Mouse (Mus musculus) 416B (cell line): ENCODE results near the gene Tmub1.

Source experiments
- DNase-seq: peaks from one replicate; pipeline ENCODE4 v3.0.0; 2011; ENCODE audit warnings: low read depth

The Tmub1 gene

DNA sequence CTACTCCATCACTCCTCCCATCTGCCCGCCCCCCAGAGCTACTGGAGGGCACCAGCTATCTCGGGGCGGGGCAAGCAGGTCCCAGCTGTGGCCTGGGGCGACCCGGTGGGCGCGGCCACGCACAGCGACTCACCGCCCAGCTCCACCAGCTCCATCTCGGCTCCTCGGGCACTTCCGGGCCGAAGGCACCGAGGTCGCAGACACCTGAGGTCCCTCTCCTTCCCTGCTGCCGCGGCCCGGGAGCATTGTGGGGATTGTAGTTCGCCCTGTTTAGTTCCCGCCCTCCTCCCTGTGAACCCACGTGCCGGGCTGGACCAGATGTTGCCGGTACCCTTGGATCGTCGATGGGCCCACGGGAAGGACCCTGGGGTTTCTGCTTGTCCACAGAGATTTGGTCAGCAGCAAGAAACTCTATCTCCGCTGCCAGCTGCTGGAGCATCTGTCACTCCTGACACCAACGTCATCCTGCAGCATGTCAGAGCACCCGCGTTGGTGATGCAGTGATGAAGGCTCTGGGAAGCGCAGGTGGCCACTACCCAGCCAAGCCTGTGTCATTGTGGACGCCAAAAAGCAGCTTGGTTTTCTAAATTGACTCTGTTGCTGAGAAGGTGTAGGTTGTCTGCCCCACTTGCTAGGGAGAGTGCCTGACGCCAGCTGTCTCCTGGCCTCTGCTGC lies at the start of gene Tmub1:
Gene Tmub1 (minus strand): TSS at position 231 of the 675 bp plus-strand sequence.
- DNase-seq, result peak; percentile 88

DNA sequence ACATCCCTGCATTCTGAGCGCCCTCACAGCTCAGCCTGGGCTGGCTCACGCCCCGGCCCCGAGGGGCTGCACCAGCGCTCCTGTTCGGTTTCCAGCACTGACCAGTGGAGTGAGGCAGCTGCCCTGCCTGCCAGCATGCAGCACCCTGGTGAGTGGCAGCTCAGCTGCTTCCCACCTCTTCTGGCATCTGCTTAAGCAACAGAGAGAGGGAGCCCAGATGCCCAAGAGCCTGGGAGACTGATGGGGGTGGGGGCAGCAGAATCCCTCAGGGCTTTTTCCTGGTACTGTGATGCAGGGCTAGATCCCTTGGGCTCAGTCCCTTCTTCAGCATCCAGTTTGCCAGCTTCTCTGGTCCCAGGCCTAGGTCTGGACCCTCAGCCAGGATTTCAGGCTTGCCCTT lies 49.1 kb upstream of the Tmub1 start:
- no peak for DNase-seq

DNA sequence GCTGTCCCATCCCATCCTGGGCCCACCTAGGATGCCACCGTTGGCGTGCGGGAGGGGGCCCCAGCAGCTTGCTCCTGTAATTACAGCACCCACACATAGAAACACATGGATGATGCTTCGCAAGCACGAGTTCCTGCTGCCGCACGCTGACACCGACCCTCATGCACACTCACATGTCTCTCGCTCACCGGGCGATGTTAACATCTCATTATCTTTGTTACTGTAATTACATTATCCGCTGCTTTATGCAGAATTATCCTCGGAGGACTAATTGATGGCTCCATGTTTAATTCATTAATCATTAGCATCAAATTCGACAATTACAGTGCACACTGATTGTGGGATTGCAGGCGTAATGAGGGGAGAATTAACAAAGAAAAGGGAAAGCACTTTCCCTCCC lies 47.4 kb upstream of the Tmub1 start:
- DNase-seq, result no peak

DNA sequence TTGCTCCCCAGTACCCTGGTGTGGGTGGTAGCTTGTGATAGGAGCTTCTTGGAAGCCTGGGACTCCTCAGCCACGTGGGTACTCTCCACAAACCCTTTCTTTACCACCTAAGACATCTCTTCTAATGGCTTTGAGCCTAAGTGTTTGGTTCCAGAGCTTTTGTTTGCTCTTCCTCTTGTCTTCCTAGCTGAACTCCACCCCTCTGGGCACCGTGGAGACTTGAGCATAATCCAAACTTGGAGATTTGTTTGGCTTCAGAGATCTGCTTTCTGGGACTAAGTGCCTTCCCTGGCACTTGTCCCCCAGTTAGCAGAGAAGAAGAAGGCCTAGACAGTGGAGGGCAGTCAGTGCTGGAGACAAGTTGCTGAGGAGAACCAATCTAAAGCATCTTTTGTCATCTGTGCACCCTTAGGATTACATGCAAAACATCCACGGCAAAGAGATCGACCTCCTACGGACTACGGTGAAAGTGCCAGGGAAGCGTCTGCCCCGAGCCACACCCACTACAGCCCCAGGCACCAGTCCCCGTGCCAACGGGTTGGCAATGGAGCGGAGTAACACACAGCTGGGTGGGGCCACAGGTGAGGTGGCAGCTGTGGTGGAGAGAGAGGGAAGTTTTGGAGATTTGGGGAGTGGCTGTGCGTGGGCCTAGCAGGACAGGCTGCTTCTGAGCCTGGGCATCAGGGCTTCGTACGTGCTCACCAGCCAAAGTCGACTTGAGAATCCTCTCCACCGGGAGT lies 45.1 kb upstream of the Tmub1 start:
- no peak for DNase-seq

DNA sequence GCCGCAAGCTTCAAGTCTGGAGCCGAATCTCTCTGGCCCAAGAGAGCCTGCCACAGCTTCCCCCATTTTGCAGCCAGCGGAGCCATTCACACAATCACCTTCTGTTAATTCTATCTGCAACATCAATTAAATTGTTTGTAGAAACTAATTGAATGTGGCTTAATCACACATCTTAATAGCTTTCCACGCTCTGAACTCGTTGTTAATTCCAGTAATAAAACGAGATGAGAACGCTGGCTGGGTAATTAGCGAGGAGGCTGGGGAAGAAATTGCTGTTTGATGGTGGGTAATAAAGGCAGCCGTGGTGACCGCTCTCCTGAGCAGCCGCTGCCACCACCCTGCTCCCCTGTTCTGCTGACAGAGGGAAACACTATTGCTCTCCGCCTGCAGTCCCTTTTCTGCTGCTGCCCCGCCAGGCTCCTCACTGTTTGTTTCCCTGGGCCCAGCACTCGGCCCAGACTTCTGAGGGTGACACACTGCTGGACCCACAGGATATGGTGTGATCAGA lies 42.8 kb upstream of the Tmub1 start:
- DNase-seq, result no peak

DNA sequence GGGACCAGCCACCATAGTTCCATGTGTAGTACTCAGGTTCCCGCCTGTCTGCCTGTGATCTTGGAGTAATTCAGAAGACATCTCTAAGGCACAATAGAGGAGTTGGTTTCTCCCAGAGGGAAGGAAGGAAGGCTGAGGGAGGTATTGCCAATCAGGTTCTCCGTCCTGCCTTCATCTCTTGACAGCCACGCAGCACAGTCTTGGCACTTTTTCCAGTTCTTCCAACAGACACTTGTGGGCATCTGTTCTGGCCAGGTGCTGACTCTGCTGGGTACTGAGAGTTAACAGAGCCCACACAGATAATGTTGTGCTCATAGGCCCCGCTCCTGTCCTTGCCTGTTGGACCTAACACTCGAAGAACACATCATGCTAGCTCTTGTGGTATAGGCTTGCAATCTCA lies 39.1 kb upstream of the Tmub1 start:
- no peak for DNase-seq

DNA sequence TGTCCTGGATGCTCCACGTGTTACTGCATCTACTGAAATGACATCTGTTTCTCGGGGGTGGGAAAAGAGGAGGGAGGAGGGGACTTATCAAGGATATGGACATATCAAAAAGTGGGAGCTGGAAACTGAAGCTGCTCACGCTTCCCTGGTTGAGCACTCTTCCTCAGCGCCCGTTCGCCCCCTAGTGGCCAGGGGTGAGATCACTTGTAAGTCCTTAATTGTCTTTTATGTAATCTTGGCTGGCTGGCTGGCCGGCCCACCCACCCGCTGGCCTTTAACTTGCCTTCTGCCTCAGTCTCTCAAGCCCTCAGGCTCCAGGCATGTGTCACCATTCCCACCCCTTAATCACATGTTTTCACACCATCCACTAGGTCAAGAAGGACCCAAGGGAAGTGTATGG lies 38.4 kb upstream of the Tmub1 start:
- peak; percentile 79 for DNase-seq

DNA sequence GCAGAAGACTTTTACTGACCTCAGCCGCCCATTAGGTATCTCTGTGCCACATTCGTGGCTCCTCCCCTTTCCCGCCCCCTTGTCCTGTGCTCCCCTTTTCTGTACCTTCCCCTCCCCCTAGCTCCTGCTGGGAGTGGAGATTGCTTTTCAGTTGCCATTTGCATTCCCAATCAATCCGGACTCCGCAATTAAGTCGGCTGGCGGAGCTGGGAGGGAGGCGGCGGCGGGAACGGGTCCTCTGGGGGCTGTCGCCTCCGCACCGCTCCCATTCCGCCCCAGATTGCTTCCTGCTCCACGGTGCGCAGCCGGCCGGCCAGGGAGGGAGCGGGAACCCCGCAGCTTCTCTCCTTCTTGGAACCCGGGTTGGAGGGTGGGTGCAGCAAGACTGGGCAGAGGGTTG lies 37.3 kb upstream of the Tmub1 start:
- no peak for DNase-seq

DNA sequence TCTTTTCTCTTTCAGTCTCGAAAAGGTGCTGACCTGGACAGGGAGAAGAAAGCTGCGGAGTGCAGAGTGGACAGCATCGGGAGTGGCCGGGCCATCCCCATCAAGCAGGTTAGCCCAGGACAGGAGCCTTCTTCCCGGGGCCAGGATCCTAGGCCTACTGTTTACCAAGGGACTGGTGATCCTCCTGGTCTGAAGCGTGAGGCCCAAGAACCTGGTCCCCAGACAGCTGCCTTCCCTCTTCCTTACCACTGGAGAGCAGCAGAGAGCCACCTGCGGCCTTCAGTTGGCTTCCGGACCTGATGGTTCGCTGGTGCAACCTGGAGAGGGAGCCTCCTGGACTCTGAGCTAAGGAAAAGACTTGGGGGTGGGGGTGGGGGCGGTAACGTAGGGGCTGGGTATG lies 35.7 kb upstream of the Tmub1 start:
- DNase-seq, result peak; percentile 59

DNA sequence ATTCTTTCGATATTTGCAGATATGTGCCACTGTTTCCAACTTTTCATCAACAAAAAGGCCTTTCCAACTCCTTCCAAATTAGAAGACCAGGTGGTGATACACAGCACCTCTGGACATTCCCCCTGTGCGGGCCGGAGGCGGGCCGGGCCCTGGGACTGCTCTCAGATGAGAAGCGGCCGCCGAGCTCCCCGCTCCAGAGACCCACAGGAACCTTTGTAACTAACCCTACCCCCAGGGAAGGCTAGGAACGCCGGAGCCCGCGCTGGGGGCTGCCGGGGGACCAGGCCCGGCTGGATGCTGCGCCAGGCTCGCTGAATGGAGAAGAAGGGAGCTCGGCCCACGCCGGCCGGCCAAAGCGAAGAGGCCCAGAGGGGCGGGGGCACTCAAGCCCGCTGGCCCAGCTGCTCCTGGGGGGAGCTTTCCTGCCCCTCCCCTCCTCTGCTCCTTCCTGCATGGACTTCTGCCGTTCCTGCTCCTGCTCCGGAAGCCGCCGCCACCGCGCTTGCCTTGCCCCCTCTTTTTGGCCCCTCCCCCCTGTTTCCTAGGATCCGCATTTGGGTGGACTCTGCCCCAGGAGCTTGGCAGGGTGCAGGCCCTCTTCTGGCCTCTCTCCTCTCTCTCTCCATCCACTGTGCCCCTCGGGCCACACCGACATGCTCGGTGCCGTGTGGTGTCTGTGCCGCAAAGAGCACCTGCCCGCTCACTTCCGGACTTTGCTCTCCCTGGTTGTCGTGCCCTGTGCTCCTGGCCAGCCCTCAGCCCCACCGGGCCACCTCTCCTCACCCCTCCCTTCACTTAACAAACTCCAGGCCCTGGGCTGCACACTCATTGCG lies 34.8 kb upstream of the Tmub1 start:
- no peak for DNase-seq

DNA sequence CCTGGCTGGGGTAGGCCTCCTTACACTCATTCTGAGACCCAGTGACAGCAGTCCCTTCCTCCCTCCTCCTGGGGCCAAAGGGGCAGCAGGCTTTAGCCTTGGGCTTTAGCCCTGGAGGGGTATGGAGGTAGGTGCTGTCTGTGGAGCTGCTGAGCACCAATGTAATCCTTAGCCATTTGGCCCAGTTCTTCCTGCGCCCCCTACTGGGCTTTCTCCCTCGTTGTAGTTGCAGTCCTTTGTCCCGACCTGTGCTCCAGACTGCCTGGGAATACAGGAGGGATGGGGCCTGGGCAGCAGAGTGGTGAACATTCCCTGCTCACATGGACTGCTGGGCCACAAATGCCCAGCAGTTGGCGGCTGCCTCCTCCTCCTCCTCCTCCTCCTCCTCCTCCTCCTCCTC lies 34.0 kb upstream of the Tmub1 start:
- peak; percentile 42 for DNase-seq

DNA sequence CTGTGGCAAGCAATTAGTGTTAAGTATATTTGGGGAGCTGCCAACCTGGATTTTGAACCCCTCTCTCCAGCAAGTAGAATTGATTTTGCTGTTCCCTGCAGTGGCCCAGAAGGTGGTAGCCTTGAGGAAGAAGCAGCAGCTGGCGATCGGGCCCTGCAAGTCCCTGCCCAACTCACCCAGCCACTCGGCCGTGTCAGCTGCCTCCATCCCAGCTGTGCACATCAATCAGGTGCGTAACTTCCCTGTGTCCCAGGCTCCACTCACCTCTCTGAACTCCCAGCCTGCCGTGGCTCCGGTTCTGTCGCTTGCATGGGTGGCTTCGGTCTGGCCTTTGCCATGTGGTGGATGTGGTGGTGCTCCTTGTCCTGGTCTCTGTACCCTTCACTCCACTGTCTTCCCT lies 30.3 kb upstream of the Tmub1 start:
- no peak for DNase-seq

DNA sequence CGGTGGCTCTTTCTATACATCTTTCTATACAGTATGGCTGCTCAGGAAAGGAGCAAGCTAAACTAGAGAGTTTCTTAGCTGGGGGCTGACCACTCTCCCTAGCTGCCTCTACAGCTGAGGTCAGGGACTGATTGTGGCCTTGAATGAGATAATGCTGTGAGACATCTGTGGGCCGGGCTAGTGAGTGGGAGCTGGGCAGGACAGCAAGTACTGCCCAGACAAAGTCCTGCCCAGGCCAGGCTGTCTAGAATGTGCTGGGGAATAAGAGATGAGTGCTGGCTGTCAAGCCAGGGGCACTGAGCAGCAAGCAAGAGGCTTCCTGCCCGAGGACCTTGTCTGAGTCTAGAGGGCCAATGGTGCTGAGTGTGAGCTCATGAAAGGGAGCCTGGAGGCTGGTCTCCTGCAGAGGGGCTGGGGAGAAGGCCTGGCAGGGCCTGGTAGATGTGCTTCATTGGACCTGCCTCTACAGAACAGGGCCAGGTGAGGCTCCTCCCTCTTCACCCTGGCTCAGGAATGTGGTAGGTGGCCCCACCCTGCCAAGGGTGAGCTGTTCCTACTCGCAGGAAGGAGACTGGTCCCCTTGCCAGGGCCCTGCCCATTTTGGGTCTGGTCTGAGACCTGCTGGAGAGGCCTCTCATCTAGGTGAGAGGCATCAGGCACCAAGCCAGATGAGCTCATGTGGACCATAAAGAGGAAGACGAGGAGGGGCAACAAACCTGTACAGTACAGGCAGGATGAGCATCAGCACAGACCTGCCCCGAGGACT lies 28.0 kb upstream of the Tmub1 start:
- DNase-seq, result no peak

DNA sequence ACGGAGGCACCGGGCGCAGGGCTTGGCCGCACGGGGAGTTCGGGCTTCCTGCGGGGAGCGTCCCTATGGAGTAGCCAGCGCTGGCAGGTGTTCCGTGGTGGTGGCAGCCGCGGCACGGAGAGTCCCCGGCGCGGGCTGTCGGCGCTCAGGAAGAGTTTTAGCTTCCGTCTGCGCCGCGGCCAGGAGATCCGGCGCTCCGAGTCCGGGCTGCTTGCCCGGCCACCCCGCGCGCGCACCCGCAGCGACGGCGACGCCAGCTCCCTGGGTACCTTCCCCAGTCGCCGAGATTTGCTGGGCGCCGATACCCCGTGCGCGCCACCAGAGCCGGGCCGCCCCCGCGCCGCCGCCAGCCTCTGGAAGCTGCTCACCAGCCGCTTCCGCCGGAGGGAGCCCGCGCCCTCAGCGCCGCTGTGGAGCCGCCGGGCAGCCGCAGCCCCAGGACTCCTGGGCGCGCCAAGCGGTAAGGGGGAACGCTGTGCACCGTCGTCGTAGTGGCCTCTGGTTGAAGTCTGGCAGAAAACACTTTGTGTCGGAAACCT lies 27.1 kb upstream of the Tmub1 start:
- no peak for DNase-seq

DNA sequence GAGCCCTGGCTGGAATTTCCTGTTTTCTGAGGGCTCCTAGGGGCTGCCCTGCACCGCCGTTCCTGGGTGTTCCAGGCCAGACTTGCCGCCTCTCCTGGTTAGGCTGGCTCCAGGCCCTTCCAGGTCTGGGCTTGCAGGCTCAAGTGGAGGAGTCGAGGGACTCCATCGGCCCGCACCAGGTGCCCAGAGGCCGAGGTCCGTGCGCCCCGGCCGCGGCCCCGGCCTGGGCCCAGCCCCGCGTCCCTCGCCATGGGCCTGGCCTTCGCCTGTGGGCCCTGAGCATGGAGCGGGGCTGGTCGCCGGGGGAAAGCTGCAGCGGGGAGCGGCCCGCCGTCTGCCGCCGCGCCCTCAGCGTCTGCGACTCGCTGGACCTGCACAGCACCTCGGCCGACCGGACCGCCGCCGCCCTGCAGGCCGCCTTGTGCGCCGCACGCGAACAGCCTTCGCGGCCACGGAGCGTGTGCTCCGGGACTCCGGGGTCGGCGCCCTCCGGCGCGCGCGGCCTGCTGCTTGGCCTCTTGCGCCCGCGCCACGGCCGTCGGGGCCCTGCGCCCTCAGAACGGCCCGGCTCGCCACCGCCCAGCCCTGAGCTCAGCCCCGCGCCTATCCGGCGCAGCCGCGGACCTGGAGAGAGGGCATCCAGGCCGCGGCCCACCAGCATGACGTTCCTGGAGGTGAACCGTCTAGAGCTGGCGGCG lies 26.5 kb upstream of the Tmub1 start:
- no peak for DNase-seq

DNA sequence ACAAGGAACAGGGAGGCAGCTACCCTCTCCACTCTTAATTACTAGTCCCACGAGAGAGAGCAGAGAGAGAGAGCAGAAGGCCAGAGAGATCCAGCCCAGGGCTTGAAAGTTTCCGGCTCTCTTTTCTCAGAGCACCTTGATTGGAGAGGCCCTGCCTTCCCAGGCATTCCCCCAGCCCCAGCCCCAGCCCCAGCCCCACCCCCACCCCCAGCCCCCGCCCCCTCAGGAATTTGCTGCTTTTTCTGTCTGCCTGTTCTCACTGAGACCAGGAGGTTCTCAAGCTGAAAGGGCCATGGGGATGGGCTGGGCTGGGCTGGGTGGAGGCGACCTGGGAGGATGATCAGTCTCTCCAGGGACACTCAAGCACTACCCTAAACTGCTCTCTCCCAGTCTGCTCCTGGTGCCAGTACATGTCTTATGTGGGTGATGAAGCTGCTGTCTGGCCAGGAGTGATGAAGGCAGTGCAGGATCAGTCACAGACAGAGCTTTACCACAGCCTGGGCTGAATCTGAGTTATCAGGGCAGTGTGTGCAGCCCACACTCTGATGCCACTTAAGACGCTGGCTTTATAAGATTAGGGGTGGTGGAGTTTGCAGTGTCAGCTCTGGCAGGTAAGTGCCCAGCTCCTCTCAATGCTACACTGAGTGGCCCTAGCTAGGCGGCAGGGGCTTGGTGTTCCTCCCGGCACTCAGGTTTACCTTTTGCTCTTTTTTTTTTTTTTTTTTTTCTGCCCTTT lies 25.4 kb upstream of the Tmub1 start:
- DNase-seq, result no peak

DNA sequence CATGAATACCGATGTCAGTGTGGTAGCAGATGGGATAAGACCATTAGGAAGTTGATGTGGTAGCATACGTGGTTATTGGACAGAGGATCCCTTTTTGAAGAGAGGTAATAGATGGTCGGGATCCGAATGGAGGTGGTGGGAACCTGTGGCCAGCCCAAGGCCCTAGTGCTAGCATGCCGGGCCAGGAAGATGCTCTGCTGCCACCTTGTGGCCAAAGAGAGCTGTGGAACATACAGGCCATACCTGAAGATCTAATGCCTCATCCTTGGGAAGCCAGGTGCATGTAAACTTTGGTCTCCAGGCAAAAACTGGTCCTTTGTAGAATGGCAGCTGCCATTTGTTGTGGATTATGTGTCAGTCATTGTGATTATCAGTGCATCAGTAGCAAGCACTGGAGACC lies 22.9 kb upstream of the Tmub1 start:
- peak; percentile 74 for DNase-seq

DNA sequence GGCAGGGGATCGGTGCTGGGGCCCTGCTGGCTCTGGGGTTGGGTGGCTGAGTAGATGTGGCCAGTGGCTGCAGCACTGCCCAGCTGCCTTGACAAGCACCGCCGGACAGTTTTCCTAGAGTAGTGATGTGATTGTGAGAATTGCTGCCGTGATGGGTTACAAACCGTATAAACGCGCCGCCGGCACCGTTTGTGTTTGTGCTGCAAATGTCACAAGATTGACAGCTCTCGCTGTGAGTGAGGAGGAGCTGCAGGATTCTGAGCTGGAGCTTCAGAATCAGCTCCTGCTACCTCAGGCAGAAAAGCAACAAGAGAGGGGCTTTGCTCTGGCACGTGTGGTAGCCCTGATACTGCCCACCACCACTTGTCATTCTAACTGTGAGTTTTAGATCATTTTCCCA lies 19.1 kb upstream of the Tmub1 start:
- DNase-seq, result no peak

DNA sequence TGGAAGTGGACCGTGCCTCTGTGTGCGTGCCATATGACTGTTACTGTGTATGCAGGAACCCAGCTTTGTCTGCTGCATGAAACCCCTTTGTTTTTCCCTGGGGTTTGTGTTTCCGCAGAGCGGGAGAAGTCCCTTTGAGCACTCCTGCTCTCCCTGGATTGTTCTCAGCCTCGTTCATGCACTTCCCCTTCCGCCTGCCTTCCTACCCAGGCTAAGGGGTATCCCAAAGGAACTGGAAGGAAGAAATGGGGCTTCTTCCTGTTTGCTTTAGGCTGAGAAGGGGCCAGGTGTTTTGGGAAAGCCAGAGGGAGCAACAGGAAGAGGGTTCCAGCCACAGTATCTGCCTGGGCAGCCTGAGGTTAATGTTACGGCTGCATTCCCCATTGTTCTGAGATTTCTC lies 8.0 kb upstream of the Tmub1 start:
- no peak for DNase-seq

DNA sequence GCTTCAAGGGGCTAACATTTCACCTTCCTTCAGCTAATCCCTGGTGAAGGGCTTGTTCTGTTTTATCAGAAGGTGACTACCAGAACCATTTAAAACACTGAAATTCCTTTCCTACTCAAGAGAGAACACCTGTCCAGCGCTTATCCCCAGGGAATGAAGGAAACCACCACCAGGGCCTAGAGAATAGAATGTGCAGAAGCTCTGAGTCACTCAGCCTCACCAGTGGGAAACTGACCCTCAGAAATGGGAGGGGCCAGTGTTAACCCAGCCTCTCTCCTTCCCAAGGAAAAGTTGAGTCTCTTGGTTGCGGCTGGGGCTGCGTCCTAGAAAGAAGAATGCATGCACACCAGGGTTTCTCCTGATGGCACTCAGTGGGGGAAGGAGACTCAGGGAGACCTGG lies 7.4 kb upstream of the Tmub1 start:
- DNase-seq, result no peak

DNA sequence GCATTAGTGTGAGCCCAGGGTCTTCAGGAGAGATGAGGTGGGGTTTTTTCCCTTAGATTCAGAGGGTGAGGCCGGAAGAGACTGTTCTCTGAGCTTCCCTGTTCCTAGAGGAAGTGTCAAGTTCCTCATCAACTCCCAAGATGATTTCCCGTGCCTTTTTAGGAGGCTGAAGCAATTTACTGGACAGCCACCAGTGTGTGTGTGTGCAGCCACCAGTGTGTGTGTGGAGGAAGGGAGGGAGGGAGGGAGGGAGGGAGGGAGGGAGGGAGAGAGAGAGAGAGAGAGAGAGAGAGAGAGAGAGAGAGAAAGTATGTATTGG lies 6.3 kb upstream of the Tmub1 start:
- DNase-seq, result no peak
